Mouse (Mus musculus): ENCODE data around the gene Gdf9. TPM values are rescaled to one million over a fixed set of nuclear protein-coding genes. Genes with fewer than 3 reads are reported as not detected.

Gene Gdf9
- polyA plus RNA-seq, 1 experiment from 2014 or later = 1.7 TPM

- WGBS = 86% methylated on average over 3 of the region's 3 CpGs
- Histone ChIP-seq H3K36me3 (peaks cover 14% of the 10 kb centered on the region; the same call in 1 of the 2 replicates), H3K4me3 (no peak overlapping the region), H3K4me1 (peaks cover 13% of the 10 kb centered on the region), H3K27me3 (no peaks in the 10 kb centered on the region), H3K27ac (no peak overlapping the region), H3K9me3 (no peaks in the 10 kb centered on the region), H3K9ac (no peak overlapping the region), H3K4me2 (no peak overlapping the region)
- ATAC-seq (ENCODE audit: borderline replicate concordance, extremely low read depth, low FRiP score, low TSS enrichment) = no peak
These were observed 2.7 kb upstream of the Gdf9 start for GRCm38 (mm10) chr11:53427993-53428715.

GRCm38 (mm10) chr11:53428716-53429057 lies 2.1 kb upstream of the Gdf9 start:
- peaks cover 14% of the 10 kb centered on the region; the same call in 1 of the 2 replicates for H3K36me3 ChIP-seq
- H3K27ac ChIP-seq = no peak overlapping the region
- no peaks in the 10 kb centered on the region for H3K9me3 ChIP-seq
- 92% methylated on average over 5 of the region's 5 CpGs for whole genome bisulfite sequencing
- H3K9ac ChIP-seq = no peak overlapping the region
- ATAC-seq (ENCODE audit: borderline replicate concordance, extremely low read depth, low FRiP score, low TSS enrichment) = no peak
- no peaks in the 10 kb centered on the region for H3K27me3 ChIP-seq
- H3K4me2 ChIP-seq = no peak overlapping the region
- H3K4me1 ChIP-seq = peaks cover 13% of the 10 kb centered on the region
- no peak overlapping the region for H3K4me3 ChIP-seq

DNA sequence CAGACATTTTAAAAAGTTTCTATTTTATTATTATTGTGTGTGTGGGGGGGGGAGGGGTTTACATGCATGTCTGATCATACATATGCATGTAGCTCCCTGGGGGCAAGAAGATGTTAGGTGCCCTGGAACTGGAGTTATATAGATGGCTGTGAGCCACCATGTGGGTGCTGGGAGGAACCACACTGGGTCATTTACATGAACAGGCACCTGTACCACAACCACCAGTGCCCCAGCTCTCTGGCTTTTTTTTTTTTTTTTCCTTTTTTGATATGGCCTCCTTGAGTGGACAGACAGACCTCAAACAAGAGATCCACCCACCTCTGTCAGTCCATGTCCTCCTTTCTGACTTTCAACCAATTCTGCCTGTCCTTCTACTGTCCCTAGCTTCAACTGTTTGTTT lies 1.6 kb upstream of the Gdf9 start:
- peak overlapping the region; percentile 83 for H3K4me2 ChIP-seq
- no peak for ATAC-seq (ENCODE audit: borderline replicate concordance, extremely low read depth, low FRiP score, low TSS enrichment)

GRCm38 (mm10) chr11:53430300-53430669 lies 538 bp upstream of the Gdf9 start:
- Histone ChIP-seq H3K9ac (peak overlapping the region; percentile 81), H3K27me3 (no peaks in the 10 kb centered on the region), H3K4me3 (peak overlapping the region; percentile 80), H3K9me3 (no peaks in the 10 kb centered on the region), H3K27ac (peak overlapping the region; percentile 43), H3K36me3 (peaks cover 14% of the 10 kb centered on the region; the same call in 1 of the 2 replicates), H3K4me2 (peak overlapping the region; percentile 83), H3K4me1 (peaks cover 13% of the 10 kb centered on the region)
- ATAC-seq (ENCODE audit: borderline replicate concordance, extremely low read depth, low FRiP score, low TSS enrichment) = peak; percentile 29
- under 1% methylated on average over 34 of the region's 34 CpGs for WGBS

More for the DNA sequence above, 1.6 kb upstream of the Gdf9 start:
- H3K4me1 ChIP-seq = peaks cover 13% of the 10 kb centered on the region
- no peaks in the 10 kb centered on the region for H3K9me3 ChIP-seq
- H3K27me3 ChIP-seq = no peaks in the 10 kb centered on the region
- no peak overlapping the region for H3K9ac ChIP-seq
- H3K27ac ChIP-seq = no peak overlapping the region
- H3K4me3 ChIP-seq = peak overlapping the region; percentile 80; the same call in 1 of the 2 replicates
- peaks cover 14% of the 10 kb centered on the region; the same call in 1 of the 2 replicates for H3K36me3 ChIP-seq

- H3K9ac ChIP-seq = peak overlapping the region; percentile 23
- ATAC-seq (ENCODE audit: borderline replicate concordance, extremely low read depth, low FRiP score, low TSS enrichment) = peak; percentile 28
- WGBS = 12% methylated on average over 9 of the region's 9 CpGs
These were observed 679 bp downstream of the Gdf9 start for GRCm38 (mm10) chr11:53431347-53432056.

DNA sequence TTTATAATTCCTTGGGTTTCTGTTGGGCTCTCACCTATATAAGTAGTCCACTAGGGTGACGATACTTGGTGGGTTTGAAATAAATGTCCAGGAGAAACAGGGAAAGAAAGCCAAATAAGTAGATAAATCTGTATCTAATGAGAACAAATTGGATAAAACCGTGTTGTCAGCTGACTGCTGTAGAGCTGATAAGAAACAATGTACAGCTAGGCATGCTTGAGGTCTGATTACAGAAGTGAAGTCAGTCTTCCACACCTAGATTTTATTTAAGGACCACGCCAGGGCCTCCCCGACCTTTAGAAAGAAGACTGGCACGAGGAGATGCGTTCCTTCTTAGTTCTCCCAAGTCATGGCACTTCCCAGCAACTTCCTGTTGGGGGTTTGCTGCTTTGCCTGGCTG lies 2.2 kb downstream of the Gdf9 start:
- no peak overlapping the region for H3K4me3 ChIP-seq
- WGBS = 48% methylated on average over 6 of the region's 6 CpGs
- no peak overlapping the region for H3K4me2 ChIP-seq
- peaks cover 13% of the 10 kb centered on the region for H3K4me1 ChIP-seq
- no peaks in the 10 kb centered on the region for H3K9me3 ChIP-seq
- H3K9ac ChIP-seq = no peak overlapping the region
- H3K27me3 ChIP-seq = no peaks in the 10 kb centered on the region
- peaks cover 8% of the 10 kb centered on the region; the same call in 1 of the 2 replicates for H3K36me3 ChIP-seq
- H3K27ac ChIP-seq = no peak overlapping the region
- no peak for ATAC-seq (ENCODE audit: borderline replicate concordance, extremely low read depth, low FRiP score, low TSS enrichment)

More at GRCm38 (mm10) chr11:53431347-53432056, 679 bp downstream of the Gdf9 start:
- Histone ChIP-seq H3K4me3 (peak overlapping the region; percentile 80), H3K4me2 (peak overlapping the region; percentile 83), H3K27ac (peak overlapping the region; percentile 37), H3K36me3 (peaks cover 14% of the 10 kb centered on the region; the same call in 1 of the 2 replicates), H3K9me3 (no peaks in the 10 kb centered on the region), H3K4me1 (peaks cover 13% of the 10 kb centered on the region), H3K27me3 (no peaks in the 10 kb centered on the region)

DNA sequence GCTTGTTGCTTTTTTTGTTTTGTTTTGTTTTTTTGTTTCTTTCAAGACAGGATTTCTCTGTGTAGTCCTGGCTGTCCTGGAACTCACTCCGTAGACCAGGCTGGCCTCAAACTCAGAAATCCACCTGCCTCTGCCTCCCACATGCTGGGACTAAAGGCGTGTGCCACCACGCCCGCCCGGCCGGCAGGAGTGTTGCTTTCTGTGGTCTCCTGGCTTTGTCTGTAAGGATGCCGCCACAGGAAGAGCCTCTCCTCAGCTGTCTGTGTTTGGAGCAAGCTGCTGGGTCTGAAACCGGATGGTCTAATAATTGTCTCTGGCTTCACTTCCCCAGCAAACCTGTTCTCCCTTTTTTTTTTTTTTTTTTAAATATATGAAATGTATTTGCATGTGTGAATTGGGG lies 4.7 kb downstream of the Gdf9 start:
- ATAC-seq (ENCODE audit: borderline replicate concordance, extremely low read depth, low FRiP score, low TSS enrichment) = no peak
- H3K9ac ChIP-seq = no peak overlapping the region
- no peaks in the 10 kb centered on the region for H3K9me3 ChIP-seq
- H3K4me2 ChIP-seq = no peak overlapping the region
- H3K27me3 ChIP-seq = no peaks in the 10 kb centered on the region
- no peak overlapping the region for H3K4me3 ChIP-seq
- H3K27ac ChIP-seq = no peak overlapping the region
- peaks cover 3% of the 10 kb centered on the region; the same call in 1 of the 2 replicates for H3K4me1 ChIP-seq
- H3K36me3 ChIP-seq = no peaks in the 10 kb centered on the region
- WGBS = 81% methylated on average over 8 of the region's 8 CpGs

GRCm38 (mm10) chr11:53436338-53436737 lies 5.5 kb downstream of the Gdf9 start:
- Histone ChIP-seq H3K36me3 (no peaks in the 10 kb centered on the region), H3K4me2 (no peak overlapping the region), H3K4me1 (peaks cover 3% of the 10 kb centered on the region; the same call in 1 of the 2 replicates), H3K9me3 (no peaks in the 10 kb centered on the region), H3K9ac (no peak overlapping the region), H3K27me3 (no peaks in the 10 kb centered on the region), H3K27ac (no peak overlapping the region), H3K4me3 (no peak overlapping the region)
- ATAC-seq (ENCODE audit: borderline replicate concordance, extremely low read depth, low FRiP score, low TSS enrichment) = no peak
- WGBS = 72% methylated on average over 6 of the region's 6 CpGs

- Histone ChIP-seq H3K27ac (no peak overlapping the region), H3K36me3 (no peaks in the 10 kb centered on the region), H3K9me3 (no peaks in the 10 kb centered on the region), H3K27me3 (no peaks in the 10 kb centered on the region), H3K4me3 (no peak overlapping the region), H3K4me1 (no peaks in the 10 kb centered on the region), H3K4me2 (no peak overlapping the region), H3K9ac (no peak overlapping the region)
- ATAC-seq (ENCODE audit: borderline replicate concordance, extremely low read depth, low FRiP score, low TSS enrichment) = no peak
- 10% methylated on average over 12 of the region's 12 CpGs for WGBS
These were observed 11.1 kb downstream of the Gdf9 start for GRCm38 (mm10) chr11:53441921-53442320.

- Histone ChIP-seq H3K9ac (no peak overlapping the region), H3K4me2 (no peak overlapping the region), H3K36me3 (no peaks in the 10 kb centered on the region), H3K27ac (no peak overlapping the region), H3K9me3 (no peaks in the 10 kb centered on the region), H3K4me1 (no peaks in the 10 kb centered on the region), H3K27me3 (no peaks in the 10 kb centered on the region), H3K4me3 (no peak overlapping the region)
- 27% methylated on average over 6 of the region's 6 CpGs for WGBS
- no peak for ATAC-seq (ENCODE audit: borderline replicate concordance, extremely low read depth, low FRiP score, low TSS enrichment)
These were observed 13.0 kb downstream of the Gdf9 start for GRCm38 (mm10) chr11:53443861-53444260.

DNA sequence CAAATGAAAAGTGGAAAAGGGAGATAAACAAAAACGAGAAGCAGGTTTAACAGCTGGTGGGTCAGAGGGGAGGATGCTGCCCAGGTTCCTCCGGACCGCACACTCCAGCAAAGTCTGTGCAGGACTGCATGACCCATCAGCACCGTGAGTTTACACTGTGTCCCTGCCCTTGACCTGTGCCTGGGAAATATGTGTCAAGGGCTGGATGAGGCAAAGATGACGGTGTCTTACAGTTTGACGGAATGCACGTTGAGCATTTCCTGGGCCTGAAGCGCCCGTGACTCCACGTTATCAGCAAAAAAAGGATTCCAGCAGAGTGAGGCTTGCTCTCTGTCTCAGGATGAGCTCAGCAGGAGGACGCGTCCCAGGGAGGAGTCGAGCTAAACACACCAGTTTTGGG lies 14.7 kb downstream of the Gdf9 start:
- 43% methylated on average over 13 of the region's 13 CpGs for WGBS
- no peak overlapping the region for H3K27ac ChIP-seq
- H3K4me2 ChIP-seq = no peak overlapping the region
- no peaks in the 10 kb centered on the region for H3K36me3 ChIP-seq
- no peaks in the 10 kb centered on the region for H3K9me3 ChIP-seq
- H3K27me3 ChIP-seq = no peaks in the 10 kb centered on the region
- H3K4me1 ChIP-seq = no peaks in the 10 kb centered on the region
- no peak overlapping the region for H3K9ac ChIP-seq
- H3K4me3 ChIP-seq = no peak overlapping the region
- no peak for ATAC-seq (ENCODE audit: borderline replicate concordance, extremely low read depth, low FRiP score, low TSS enrichment)

DNA sequence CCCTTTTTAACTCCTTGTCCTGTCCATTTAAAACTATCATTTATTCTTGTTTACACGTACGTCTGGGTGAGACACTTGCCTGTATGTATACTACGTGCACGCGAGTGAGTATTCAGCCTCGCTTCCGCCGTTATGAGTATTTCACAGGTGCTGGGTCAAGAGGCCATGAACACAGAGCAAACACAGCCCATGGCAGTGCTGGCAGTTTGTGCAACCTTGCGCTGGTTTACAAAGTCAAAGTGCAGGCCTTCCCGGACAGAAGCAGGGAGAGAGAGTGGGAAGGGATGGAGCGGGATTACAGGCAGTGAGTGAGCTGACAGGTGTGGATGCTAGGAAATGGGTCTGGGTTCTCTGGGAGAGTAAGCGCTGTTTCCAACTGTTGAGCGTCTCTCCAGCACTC lies 15.4 kb downstream of the Gdf9 start:
- H3K27me3 ChIP-seq = no peaks in the 10 kb centered on the region
- H3K36me3 ChIP-seq = no peaks in the 10 kb centered on the region
- no peaks in the 10 kb centered on the region for H3K4me1 ChIP-seq
- 62% methylated on average over 13 of the region's 13 CpGs for WGBS
- H3K9me3 ChIP-seq = no peaks in the 10 kb centered on the region
- no peak overlapping the region for H3K27ac ChIP-seq
- no peak overlapping the region for H3K9ac ChIP-seq
- no peak for ATAC-seq (ENCODE audit: borderline replicate concordance, extremely low read depth, low FRiP score, low TSS enrichment)
- H3K4me3 ChIP-seq = no peak overlapping the region
- no peak overlapping the region for H3K4me2 ChIP-seq
